Mouse (Mus musculus) forelimb bud, embryonic 11.5 days (tissue): ENCODE data around the gene Gm26558.

Experiments used
- DNase-seq: peaks from one replicate; pipeline ENCODE4 v3.0.0-alpha.2; 2012; ENCODE audit warnings: low read depth, low spot score

Gm26558 gene

DNA sequence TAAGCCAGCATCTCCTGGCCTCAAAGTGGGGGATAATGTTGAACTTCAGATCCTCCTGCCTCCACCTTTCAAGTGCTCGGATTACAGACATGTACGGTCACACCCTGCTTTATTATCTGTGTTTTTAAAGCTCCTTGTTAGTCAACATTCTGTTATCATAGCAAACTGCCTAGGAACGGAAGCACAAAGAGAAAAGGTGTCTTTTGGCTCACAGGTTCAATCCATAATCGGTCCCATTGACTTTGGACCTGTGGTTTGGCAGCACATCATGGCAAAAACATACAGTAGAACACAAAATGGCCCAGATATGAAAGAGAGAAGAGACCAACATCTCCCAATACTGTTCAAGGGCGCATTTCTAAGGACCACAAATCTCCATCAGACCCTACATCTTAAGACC, 13.6 kb downstream of the Gm26558 start:
- DNase-seq: no peak

DNA sequence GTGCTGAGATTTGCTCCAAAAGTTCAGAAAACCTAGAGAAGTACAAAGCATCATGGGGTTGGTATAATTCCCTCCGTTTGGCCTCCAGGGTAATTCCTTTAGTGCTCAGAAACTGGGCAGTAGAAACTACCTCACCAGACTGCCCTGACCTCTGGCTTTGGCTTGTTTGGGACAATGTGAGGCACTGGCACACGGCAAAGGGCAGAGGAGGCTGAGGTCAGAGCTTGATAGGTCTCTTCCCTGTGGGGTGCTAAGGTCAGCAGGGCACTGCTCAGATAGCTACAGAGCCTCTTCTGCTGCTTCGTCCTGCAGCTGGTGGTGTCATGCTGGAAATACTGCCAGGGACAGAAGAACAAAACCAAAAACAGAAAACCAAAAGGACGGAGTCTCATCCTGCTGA, 14.2 kb downstream of the Gm26558 start:
- DNase-seq: no peak

- DNase-seq: no peak
Measured at GRCm38 (mm10) chr2:70645266-70645780, 16.6 kb downstream of the Gm26558 start.

- DNase-seq: no peak
Measured at GRCm38 (mm10) chr2:70642971-70643565, 18.8 kb downstream of the Gm26558 start.

DNA sequence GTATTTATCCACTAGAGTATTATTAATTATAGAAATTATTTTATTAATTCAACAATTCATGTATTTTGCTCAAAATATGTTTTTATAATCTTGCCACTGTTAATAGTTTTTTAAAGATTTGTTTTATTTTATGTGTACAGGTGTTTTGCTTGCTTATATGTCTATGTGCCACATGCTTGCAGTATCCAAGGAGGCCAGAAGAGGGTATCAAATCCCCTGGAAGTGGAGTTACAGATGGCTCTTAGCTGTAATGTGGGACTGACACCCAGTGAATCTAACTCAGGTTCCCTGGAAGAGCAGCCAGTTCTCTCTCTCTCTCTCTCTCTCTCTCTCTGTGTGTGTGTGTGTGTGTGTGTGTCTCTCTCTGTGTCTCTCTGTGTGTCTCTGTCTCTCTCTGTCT, 20.9 kb downstream of the Gm26558 start:
- DNase-seq: no peak

DNA sequence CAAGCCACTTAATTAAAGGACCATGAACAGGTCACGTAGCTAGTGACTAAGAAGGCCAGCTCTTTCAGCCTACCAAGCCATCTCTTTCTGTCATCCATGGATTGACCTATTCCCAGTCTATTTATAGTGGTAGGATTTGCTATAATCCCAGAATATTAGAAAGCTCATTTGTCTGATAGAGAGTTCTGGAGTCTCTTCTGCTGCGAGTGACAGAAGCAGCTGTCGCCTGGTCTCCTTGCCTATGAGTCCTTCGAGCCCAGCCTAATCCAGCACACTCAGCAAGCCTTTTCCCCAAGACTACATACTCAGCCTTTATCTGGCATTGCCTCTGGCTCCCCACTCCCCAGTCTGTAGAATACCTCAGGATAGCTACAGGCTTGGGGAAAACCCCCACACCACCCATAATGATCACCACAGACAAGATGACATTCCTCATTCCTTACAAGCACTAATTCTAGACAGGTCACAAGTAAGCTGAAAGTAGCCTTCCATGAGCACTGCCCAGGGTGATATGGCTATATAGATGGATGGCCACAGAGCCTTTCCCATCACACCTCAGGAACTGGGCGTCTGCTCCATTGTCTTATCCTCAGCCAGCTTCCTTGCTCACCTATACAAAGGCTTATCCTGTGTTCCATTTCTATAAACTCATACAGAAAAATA, 27.7 kb downstream of the Gm26558 start:
- DNase-seq: no peak

DNA sequence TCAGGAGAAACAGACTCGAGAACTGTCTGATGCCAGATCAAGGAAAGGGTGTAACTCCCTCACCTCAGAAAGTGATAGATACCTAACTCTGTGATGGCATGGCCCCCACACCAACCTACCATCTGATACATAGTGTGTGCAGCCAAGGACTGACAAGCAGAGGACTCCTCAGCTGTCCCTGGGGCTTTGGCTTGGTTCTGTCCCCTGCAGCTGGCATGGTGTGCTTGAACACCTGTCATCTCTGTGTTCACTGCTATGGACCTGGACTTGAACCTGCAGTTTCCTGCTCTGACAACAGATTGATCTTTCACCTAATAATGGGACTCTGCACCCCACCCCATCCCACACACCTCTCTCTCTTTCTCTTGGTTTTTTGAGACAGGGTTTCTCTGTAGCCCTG, 29.5 kb downstream of the Gm26558 start:
- DNase-seq: no peak

GRCm38 (mm10) chr2:70631321-70631720, 30.6 kb downstream of the Gm26558 start:
- no peak for DNase-seq

DNA sequence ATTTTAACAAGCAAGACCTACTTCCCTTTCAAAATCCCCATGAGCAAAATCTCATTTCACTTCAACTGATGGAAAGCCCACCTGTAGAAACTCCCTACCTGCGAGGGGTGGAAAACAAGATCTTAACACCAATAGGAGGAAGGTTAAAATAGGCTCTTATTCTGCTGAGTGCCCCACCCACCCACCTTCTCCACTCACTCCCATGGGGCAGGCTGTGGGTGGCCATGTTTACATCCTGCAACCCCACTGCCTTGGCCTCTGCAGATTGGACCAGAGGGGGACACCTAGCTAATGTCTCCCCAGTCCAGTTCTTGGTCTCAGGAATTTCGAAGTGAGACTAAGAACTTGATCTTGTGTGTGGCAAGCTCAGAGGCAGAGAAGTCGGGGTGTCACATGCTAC, 32.0 kb downstream of the Gm26558 start:
- DNase-seq: no peak

GRCm38 (mm10) chr2:70629339-70629761, 32.6 kb downstream of the Gm26558 start:
- peak; percentile 79 for DNase-seq

DNA sequence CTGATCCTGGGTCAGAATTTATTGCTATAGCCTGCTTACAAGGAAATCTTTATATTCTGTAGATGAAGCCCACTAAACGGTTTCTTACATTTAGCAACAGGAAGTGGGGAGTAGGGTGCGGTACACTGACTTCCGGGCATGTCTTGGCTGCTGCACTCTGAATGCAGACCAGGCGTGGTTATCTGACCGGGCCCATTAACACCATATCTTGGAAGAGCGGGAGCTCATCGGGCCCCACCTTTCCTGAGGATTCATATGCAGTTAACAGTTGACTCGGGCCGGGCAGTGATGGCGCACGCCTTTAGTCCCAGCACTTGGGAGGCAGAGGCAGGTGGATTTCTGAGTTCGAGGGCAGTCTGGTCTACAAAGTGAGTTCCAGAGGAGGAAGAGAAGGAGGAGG, 33.5 kb downstream of the Gm26558 start:
- DNase-seq: no peak

- DNase-seq: no peak
Measured at GRCm38 (mm10) chr2:70625761-70626160, 36.1 kb downstream of the Gm26558 start.

- no peak for DNase-seq
Measured at GRCm38 (mm10) chr2:70622244-70622643, 39.7 kb downstream of the Gm26558 start.

GRCm38 (mm10) chr2:70620225-70620624, 41.7 kb downstream of the Gm26558 start:
- DNase-seq: peak; percentile 72

- no peak for DNase-seq
Measured at GRCm38 (mm10) chr2:70619232-70619835, 42.6 kb downstream of the Gm26558 start.

GRCm38 (mm10) chr2:70616617-70617016, 45.3 kb downstream of the Gm26558 start:
- DNase-seq: no peak

- DNase-seq: no peak
Measured at GRCm38 (mm10) chr2:70616076-70616475, 45.8 kb downstream of the Gm26558 start.

DNA sequence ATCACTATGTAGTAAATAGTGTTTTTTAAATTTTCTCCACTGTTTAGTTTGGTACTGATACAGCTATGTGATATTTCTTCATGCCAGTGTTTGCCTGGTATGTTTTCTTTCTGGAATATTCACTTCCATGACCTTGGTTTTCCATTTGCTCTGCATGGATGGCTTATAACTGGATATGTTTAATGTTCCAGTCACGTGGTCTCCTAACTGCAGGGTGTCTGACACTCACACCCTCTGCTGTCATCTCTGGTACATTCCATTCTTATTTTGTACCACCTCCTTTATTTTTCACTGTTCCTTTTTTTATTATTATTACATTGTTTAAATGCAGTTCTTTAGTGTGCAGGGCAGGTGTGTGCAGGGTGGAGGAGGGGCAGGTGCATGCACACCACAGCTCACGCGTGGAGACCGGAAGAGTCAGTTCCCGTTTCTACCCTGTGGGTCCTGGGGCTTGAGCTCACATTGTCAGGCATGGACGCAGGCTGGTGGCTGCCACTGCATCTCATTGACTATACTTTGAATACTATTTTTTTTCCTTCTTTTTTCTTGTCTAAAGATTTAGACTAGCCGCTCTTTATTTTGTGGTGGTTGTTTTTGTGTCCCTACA, 47.1 kb downstream of the Gm26558 start:
- DNase-seq: no peak
